Mouse (Mus musculus) intestine, embryonic 16.5 days (tissue): ENCODE results near the gene Smarcb1. TPM values are rescaled to one million over a fixed set of nuclear protein-coding genes. Genes with fewer than 3 reads are reported as not detected.

Source experiments
- ATAC-seq: fragments of 200-750 bp; cut with Nextera tagmentation; 2 replicates; pipeline ENCODE4 v1.8.0; 2017; ENCODE audit warnings: moderate TSS enrichment, moderate library complexity
- H3K27ac ChIP-seq: fragments of 300-500 bp; sonication (generic); 2 replicates; pipeline ENCODE4 v1.5.1; 2014; ENCODE audit warnings: mild to moderate bottlenecking, low read length
- H3K27me3 ChIP-seq: fragments of 300-500 bp; sonication (generic); replicated peaks from 2 replicates; pipeline ENCODE4 v1.6.1; 2014; ENCODE audit warnings: low read length, control low read depth, mixed read lengths; ENCODE audit not compliant: control insufficient read depth, insufficient read depth
- H3K36me3 ChIP-seq: fragments of 300-500 bp; sonication (generic); 2 replicates; pipeline ENCODE4 v1.6.1; 2014; ENCODE audit warnings: low read length, control low read depth; ENCODE audit not compliant: control insufficient read depth, insufficient read depth
- H3K4me1 ChIP-seq: fragments of 300-500 bp; sonication (generic); 2 replicates; pipeline ENCODE4 v1.6.1; 2014; ENCODE audit warnings: low read length, control low read depth, mixed read lengths; ENCODE audit not compliant: control insufficient read depth, insufficient read depth
- H3K4me2 ChIP-seq: fragments of 300-500 bp; sonication (generic); 2 replicates; pipeline ENCODE4 v1.6.1; 2014; ENCODE audit warnings: low read depth, low read length, control low read depth
- H3K4me3 ChIP-seq: fragments of 300-500 bp; sonication (generic); 2 replicates; pipeline ENCODE4 v1.5.1; 2014; ENCODE audit warnings: mild to moderate bottlenecking, low read length
- H3K9ac ChIP-seq: fragments of 300-500 bp; sonication (generic); 2 replicates; pipeline ENCODE4 v1.6.1; 2014; ENCODE audit warnings: low read depth, low read length
- H3K9me3 ChIP-seq: fragments of 300-500 bp; sonication (generic); 2 replicates; pipeline ENCODE4 v1.6.1; 2016; ENCODE audit warnings: low read length, control low read depth; ENCODE audit not compliant: control insufficient read depth
- WGBS: fragments of 180-500 bp; shearing (Covaris S2); extraction: QIAGEN DNeasy Blood & Tissue Kit; methylation state at CpG from one replicate; pipeline ENCODE4 v1.1.7; 2014; 5-methylcytosine and 5-hydroxymethylcytosine counted together
- polyA plus RNA-seq: library from polyadenylated mRNA; unstranded; fragments of >200 nt; fragmentation: Nextera tagmentation; extraction: Ambion mirVana; gene quantifications from 2 replicates; pipeline ENCODE4 v1.2.1, GENCODE M21; 2015

Gene Smarcb1
- polyA plus RNA-seq, 1 experiment from 2014 or later: 171 TPM

GRCm38 (mm10) chr10:75935680-75936541 lies 14.5 kb upstream of the Smarcb1 start, which contains the start of gene Mmp11:
Mmp11 (minus strand) TSS chr10:75936496.
- 2% methylated on average over 51 of the region's 51 CpGs for WGBS
- Histone ChIP-seq H3K4me1 (peaks cover 25% of the 10 kb centered on the region), H3K27ac (peak within 1 kb of the TSS; percentile 66), H3K9ac (peak within 1 kb of the TSS; percentile 79), H3K4me3 (peak within 1 kb of the TSS; percentile 79), H3K36me3 (no peaks in the 10 kb centered on the region), H3K27me3 (peaks cover 3% of the 10 kb centered on the region; the same call in 1 of the 2 replicates), H3K9me3 (no peaks in the 10 kb centered on the region), H3K4me2 (peak within 1 kb of the TSS; percentile 72)
- ATAC-seq: peak; percentile 82

GRCm38 (mm10) chr10:75934991-75935390 lies 13.6 kb upstream of the Smarcb1 start:
- peak overlapping the region; percentile 72 for H3K4me2 ChIP-seq
- peaks cover 35% of the 10 kb centered on the region for H3K4me1 ChIP-seq
- no peaks in the 10 kb centered on the region for H3K36me3 ChIP-seq
- H3K27me3 ChIP-seq: peaks cover 3% of the 10 kb centered on the region; the same call in 1 of the 2 replicates
- H3K9ac ChIP-seq: no peak overlapping the region
- no peaks in the 10 kb centered on the region for H3K9me3 ChIP-seq
- no peak overlapping the region for H3K27ac ChIP-seq
- ATAC-seq: no peak
- H3K4me3 ChIP-seq: no peak overlapping the region; the same call in 1 of the 2 replicates
- 64% methylated on average over 1 of the region's 1 CpGs for WGBS

- H3K4me1 ChIP-seq: peaks cover 36% of the 10 kb centered on the region
- H3K4me2 ChIP-seq: peak within 1 kb of the TSS; percentile 98
- 39% methylated on average over 6 of the region's 6 CpGs for WGBS
- H3K4me3 ChIP-seq: peak within 1 kb of the TSS; percentile 67
- H3K9ac ChIP-seq: peak within 1 kb of the TSS; percentile 87
- no peaks in the 10 kb centered on the region for H3K9me3 ChIP-seq
- ATAC-seq: no peak
- no peak within 1 kb of the TSS; the same call in 1 of the 2 replicates for H3K27ac ChIP-seq
- no peaks in the 10 kb centered on the region for H3K36me3 ChIP-seq
- H3K27me3 ChIP-seq: peaks cover 3% of the 10 kb centered on the region; the same call in 1 of the 2 replicates
Observed at GRCm38 (mm10) chr10:75932891-75933290, 11.5 kb upstream of the Smarcb1 start, which contains the start of gene Chchd10. Chchd10 (plus strand) TSS chr10:75933130.

GRCm38 (mm10) chr10:75932081-75932678 lies 10.8 kb upstream of the Smarcb1 start:
- Histone ChIP-seq H3K4me3 (peak overlapping the region; percentile 67), H3K27ac (no peak overlapping the region; the same call in 1 of the 2 replicates), H3K27me3 (peaks cover 3% of the 10 kb centered on the region; the same call in 1 of the 2 replicates), H3K9ac (peak overlapping the region; percentile 87), H3K4me2 (peak overlapping the region; percentile 98), H3K9me3 (no peaks in the 10 kb centered on the region), H3K36me3 (no peaks in the 10 kb centered on the region), H3K4me1 (peaks cover 36% of the 10 kb centered on the region)
- peak; percentile 61 for ATAC-seq
- 2% methylated on average over 26 of the region's 44 CpGs for WGBS

- ATAC-seq: no peak
- Histone ChIP-seq H3K4me1 (peaks cover 32% of the 10 kb centered on the region), H3K36me3 (no peaks in the 10 kb centered on the region), H3K9me3 (no peaks in the 10 kb centered on the region), H3K27me3 (peaks cover 3% of the 10 kb centered on the region; the same call in 1 of the 2 replicates), H3K4me2 (peak overlapping the region; percentile 98; the same call in 1 of the 2 replicates), H3K4me3 (peak overlapping the region; percentile 67), H3K9ac (no peak overlapping the region), H3K27ac (no peak overlapping the region)
- 19% methylated on average over 7 of the region's 7 CpGs for WGBS
Observed at GRCm38 (mm10) chr10:75931311-75931710, 9.9 kb upstream of the Smarcb1 start.

GRCm38 (mm10) chr10:75930304-75930703 lies 8.9 kb upstream of the Smarcb1 start:
- Histone ChIP-seq H3K9ac (no peak overlapping the region), H3K27me3 (no peaks in the 10 kb centered on the region; the same call in 1 of the 2 replicates), H3K36me3 (no peaks in the 10 kb centered on the region), H3K4me2 (peak overlapping the region; percentile 13; the same call in 1 of the 2 replicates), H3K9me3 (no peaks in the 10 kb centered on the region), H3K4me1 (peaks cover 31% of the 10 kb centered on the region), H3K27ac (no peak overlapping the region), H3K4me3 (no peak overlapping the region)
- ATAC-seq: no peak
- 18% methylated on average over 6 of the region's 6 CpGs for WGBS

GRCm38 (mm10) chr10:75926396-75926795 lies 5.0 kb upstream of the Smarcb1 start:
- Histone ChIP-seq H3K9me3 (no peaks in the 10 kb centered on the region), H3K9ac (no peak overlapping the region), H3K27me3 (no peaks in the 10 kb centered on the region), H3K27ac (no peak overlapping the region), H3K4me2 (no peak overlapping the region), H3K4me3 (no peak overlapping the region), H3K4me1 (peaks cover 22% of the 10 kb centered on the region), H3K36me3 (no peaks in the 10 kb centered on the region)
- WGBS: 73% methylated on average over 13 of the region's 13 CpGs
- ATAC-seq: no peak

GRCm38 (mm10) chr10:75924324-75924723 lies 2.9 kb upstream of the Smarcb1 start:
- H3K9me3 ChIP-seq: no peaks in the 10 kb centered on the region
- no peak overlapping the region for H3K9ac ChIP-seq
- no peaks in the 10 kb centered on the region for H3K36me3 ChIP-seq
- H3K4me3 ChIP-seq: no peak overlapping the region
- H3K27me3 ChIP-seq: no peaks in the 10 kb centered on the region
- no peak overlapping the region for H3K4me2 ChIP-seq
- no peak overlapping the region for H3K27ac ChIP-seq
- ATAC-seq: no peak
- H3K4me1 ChIP-seq: peaks cover 15% of the 10 kb centered on the region
- WGBS: 71% methylated on average over 2 of the region's 2 CpGs
